Mouse (Mus musculus) intestine, embryonic 16.5 days (tissue): ENCODE data around the gene Car11. TPM values are rescaled to one million over a fixed set of nuclear protein-coding genes. Genes with fewer than 3 reads are reported as not detected.

Experiments used
- ATAC-seq: fragments of 200-750 bp; cut with Nextera tagmentation; 2 replicates; pipeline ENCODE4 v1.8.0; 2017; ENCODE audit warnings: moderate TSS enrichment, moderate library complexity
- H3K27ac ChIP-seq: fragments of 300-500 bp; sonication (generic); 2 replicates; pipeline ENCODE4 v1.5.1; 2014; ENCODE audit warnings: mild to moderate bottlenecking, low read length
- H3K27me3 ChIP-seq: fragments of 300-500 bp; sonication (generic); replicated peaks from 2 replicates; pipeline ENCODE4 v1.6.1; 2014; ENCODE audit warnings: low read length, control low read depth, mixed read lengths; ENCODE audit not compliant: control insufficient read depth, insufficient read depth
- H3K36me3 ChIP-seq: fragments of 300-500 bp; sonication (generic); 2 replicates; pipeline ENCODE4 v1.6.1; 2014; ENCODE audit warnings: low read length, control low read depth; ENCODE audit not compliant: control insufficient read depth, insufficient read depth
- H3K4me1 ChIP-seq: fragments of 300-500 bp; sonication (generic); 2 replicates; pipeline ENCODE4 v1.6.1; 2014; ENCODE audit warnings: low read length, control low read depth, mixed read lengths; ENCODE audit not compliant: control insufficient read depth, insufficient read depth
- H3K4me2 ChIP-seq: fragments of 300-500 bp; sonication (generic); 2 replicates; pipeline ENCODE4 v1.6.1; 2014; ENCODE audit warnings: low read depth, low read length, control low read depth
- H3K4me3 ChIP-seq: fragments of 300-500 bp; sonication (generic); 2 replicates; pipeline ENCODE4 v1.5.1; 2014; ENCODE audit warnings: mild to moderate bottlenecking, low read length
- H3K9ac ChIP-seq: fragments of 300-500 bp; sonication (generic); 2 replicates; pipeline ENCODE4 v1.6.1; 2014; ENCODE audit warnings: low read depth, low read length
- H3K9me3 ChIP-seq: fragments of 300-500 bp; sonication (generic); 2 replicates; pipeline ENCODE4 v1.6.1; 2016; ENCODE audit warnings: low read length, control low read depth; ENCODE audit not compliant: control insufficient read depth
- WGBS: fragments of 180-500 bp; shearing (Covaris S2); extraction: QIAGEN DNeasy Blood & Tissue Kit; methylation state at CpG from one replicate; pipeline ENCODE4 v1.1.7; 2014; 5-methylcytosine and 5-hydroxymethylcytosine counted together
- polyA plus RNA-seq: library from polyadenylated mRNA; unstranded; fragments of >200 nt; fragmentation: Nextera tagmentation; extraction: Ambion mirVana; gene quantifications from 2 replicates; pipeline ENCODE4 v1.2.1, GENCODE M21; 2015

Car11 gene
- polyA plus RNA-seq, 1 experiment from 2014 or later, result 5.3 TPM

DNA sequence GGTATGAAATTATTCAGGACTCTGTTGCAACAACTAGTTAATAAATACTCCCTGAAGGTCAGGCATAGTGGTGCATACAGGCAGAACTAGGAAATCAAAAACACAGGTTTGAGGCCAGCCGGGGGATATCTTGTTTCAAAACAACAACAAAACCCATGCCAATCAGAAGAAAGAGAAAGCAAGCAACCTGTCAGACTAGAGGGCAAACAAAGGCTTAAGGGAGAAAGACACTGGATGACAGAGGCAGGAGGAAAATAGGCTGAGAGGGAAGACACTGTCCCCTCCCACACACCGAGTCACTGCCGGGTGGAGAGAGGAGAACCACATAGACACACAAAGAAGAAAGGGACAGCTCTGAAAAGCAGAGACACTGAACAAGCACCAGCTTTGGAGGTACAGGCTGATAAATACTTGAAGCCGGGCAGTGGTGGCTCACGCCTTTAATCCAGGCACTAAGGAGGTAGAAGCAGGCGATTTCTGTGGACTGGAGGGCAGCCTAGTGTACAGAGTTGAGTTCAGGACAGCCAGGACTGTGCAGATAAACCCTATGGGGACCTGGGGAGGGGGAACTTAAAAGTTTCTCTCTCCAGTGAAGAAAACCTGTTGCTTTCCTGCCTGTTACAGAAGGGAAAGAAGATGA, 14.4 kb downstream of the Car11 start:
- Histone ChIP-seq H3K27me3 (no peaks in the 10 kb centered on the region), H3K4me3 (peak overlapping the region; percentile 75), H3K9me3 (no peaks in the 10 kb centered on the region), H3K9ac (peak overlapping the region; percentile 90), H3K4me1 (peaks cover 46% of the 10 kb centered on the region), H3K36me3 (peaks cover 22% of the 10 kb centered on the region), H3K27ac (peak overlapping the region; percentile 98), H3K4me2 (peak overlapping the region; percentile 90)
- ATAC-seq, result no peak
- WGBS, result 65% methylated on average over 6 of the region's 6 CpGs

GRCm38 (mm10) chr7:45714630-45715089, 15.0 kb downstream of the Car11 start:
- ATAC-seq, result peak; percentile 78
- Histone ChIP-seq H3K4me3 (peak overlapping the region; percentile 75), H3K9ac (peak overlapping the region; percentile 90), H3K9me3 (no peaks in the 10 kb centered on the region), H3K36me3 (peaks cover 24% of the 10 kb centered on the region), H3K27me3 (no peaks in the 10 kb centered on the region), H3K4me2 (peak overlapping the region; percentile 90), H3K4me1 (peaks cover 51% of the 10 kb centered on the region), H3K27ac (peak overlapping the region; percentile 98)
- 4% methylated on average over 14 of the region's 14 CpGs for WGBS

DNA sequence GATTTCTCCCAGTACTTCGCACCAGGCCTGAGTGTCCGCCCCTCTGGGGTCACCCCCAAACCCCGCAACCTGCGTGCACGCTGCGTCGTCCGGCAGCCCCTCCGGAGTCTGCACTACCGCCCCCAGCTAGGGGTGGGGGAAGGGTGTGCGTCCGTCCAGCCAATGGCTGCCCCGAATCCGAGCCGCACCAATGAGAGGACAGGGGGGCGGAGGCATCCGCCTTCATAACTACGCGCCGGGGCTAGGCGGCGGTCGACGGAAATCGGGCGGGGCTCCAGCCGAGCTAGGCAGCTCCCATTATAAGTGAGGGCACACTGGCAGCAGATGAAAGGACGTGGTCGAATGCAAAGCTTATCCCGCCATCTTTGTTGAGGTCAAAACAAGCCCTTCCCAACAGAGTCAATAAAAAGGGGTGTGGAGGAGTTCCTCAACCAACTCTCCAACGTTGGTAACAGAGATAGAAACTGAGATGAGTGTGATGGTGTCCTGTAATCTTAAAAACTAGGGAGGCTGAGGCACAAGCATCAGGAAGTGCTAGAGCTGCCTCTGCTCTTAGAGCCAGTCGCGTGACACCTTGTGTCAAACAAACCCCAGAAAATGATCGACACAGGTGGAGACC, 15.6 kb downstream of the Car11 start, which contains the start of gene Rpl18:
Rpl18 (plus strand) TSS at position 368 of the 619 bp plus-strand sequence.
- H3K27me3 ChIP-seq, result no peaks in the 10 kb centered on the region
- H3K9ac ChIP-seq, result peak within 1 kb of the TSS; percentile 90
- H3K27ac ChIP-seq, result peak within 1 kb of the TSS; percentile 98
- peaks cover 55% of the 10 kb centered on the region for H3K4me1 ChIP-seq
- 6% methylated on average over 34 of the region's 34 CpGs for WGBS
- no peaks in the 10 kb centered on the region for H3K9me3 ChIP-seq
- peaks cover 29% of the 10 kb centered on the region for H3K36me3 ChIP-seq
- H3K4me2 ChIP-seq, result peak within 1 kb of the TSS; percentile 90
- peak; percentile 86 for ATAC-seq
- peak within 1 kb of the TSS; percentile 75 for H3K4me3 ChIP-seq

DNA sequence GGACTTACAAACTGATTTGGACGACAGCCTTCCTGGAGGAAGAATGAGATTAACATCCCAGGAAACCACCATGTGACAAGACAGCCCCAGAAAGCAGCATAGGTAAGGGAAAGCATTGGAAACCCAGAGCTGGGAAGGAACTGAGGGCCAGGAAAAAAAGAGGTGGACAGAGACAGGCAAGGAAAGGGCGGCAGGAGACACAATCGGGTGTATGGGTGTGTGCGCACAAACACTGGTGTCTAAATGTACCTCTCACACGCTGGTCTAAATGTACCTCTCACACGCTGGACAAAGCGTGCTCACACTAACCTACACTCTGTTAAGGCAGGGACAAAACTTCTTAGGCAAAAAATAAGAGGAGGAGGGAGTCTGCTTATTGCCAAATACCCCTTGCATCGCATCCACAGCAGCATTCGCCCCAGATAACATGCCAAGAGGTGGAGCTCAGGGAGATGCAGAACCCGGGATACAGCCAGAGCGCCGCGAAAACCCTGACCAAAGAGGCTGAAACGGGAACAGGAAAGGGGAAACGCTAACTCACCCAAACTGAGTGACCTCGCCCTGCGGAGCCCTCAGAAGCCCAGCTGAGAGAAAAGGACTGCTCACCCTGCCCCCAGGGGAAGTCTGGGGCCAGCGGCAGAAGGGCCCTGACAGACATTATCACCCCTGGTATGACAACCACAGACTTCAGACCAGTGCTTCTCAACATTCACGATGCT, 16.3 kb downstream of the Car11 start:
- Histone ChIP-seq H3K9ac (peak overlapping the region; percentile 54; the same call in 1 of the 2 replicates), H3K4me1 (peaks cover 50% of the 10 kb centered on the region)

DNA sequence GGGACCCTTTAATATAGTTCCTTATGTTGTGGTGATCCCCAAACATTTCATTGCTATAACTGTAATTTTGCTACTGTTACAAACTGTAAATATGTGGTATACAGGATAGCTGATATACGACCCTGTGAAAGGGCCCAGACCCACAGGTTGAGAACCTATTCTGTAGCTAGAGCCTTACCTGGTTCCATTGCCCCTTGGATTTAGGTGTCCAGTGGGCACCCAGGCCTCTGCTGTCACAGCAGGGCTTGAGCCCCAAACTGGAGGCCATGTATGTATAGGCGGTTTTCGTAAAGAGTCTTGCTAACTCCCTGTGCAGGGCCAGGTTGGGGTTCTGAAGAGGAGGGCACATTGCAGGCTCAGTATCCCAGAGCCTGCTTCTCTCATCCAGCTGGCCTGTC, 16.8 kb downstream of the Car11 start:
- H3K4me1 ChIP-seq, result peaks cover 50% of the 10 kb centered on the region
- H3K27ac ChIP-seq, result 0 out of 2 replicates have a peak overlapping the region, but pooled peaks have one; percentile 41
- H3K27me3 ChIP-seq, result no peaks in the 10 kb centered on the region
- no peaks in the 10 kb centered on the region for H3K9me3 ChIP-seq
- ATAC-seq, result no peak
- peak overlapping the region; percentile 90 for H3K4me2 ChIP-seq
- peak overlapping the region; percentile 54 for H3K9ac ChIP-seq
- peak overlapping the region; percentile 85 for H3K4me3 ChIP-seq
- 88% methylated on average over 3 of the region's 3 CpGs for WGBS
- H3K36me3 ChIP-seq, result peaks cover 23% of the 10 kb centered on the region; the same call in 1 of the 2 replicates

More for the DNA sequence above, 16.3 kb downstream of the Car11 start:
- no peak for ATAC-seq
- Histone ChIP-seq H3K4me3 (peak overlapping the region; percentile 37), H3K9me3 (no peaks in the 10 kb centered on the region), H3K27me3 (no peaks in the 10 kb centered on the region), H3K36me3 (peaks cover 26% of the 10 kb centered on the region), H3K4me2 (peak overlapping the region; percentile 90), H3K27ac (peak overlapping the region; percentile 73)
- WGBS, result 79% methylated on average over 19 of the region's 19 CpGs

- ATAC-seq, result no peak
- Histone ChIP-seq H3K4me1 (peaks cover 51% of the 10 kb centered on the region), H3K27me3 (no peaks in the 10 kb centered on the region), H3K27ac (peak overlapping the region; percentile 91), H3K4me3 (peak overlapping the region; percentile 85), H3K4me2 (peak overlapping the region; percentile 90), H3K36me3 (peaks cover 17% of the 10 kb centered on the region; the same call in 1 of the 2 replicates), H3K9me3 (no peaks in the 10 kb centered on the region), H3K9ac (peak overlapping the region; percentile 85)
- WGBS, result 9% methylated on average over 31 of the region's 31 CpGs
Measured at GRCm38 (mm10) chr7:45716952-45717917, 17.6 kb downstream of the Car11 start.

DNA sequence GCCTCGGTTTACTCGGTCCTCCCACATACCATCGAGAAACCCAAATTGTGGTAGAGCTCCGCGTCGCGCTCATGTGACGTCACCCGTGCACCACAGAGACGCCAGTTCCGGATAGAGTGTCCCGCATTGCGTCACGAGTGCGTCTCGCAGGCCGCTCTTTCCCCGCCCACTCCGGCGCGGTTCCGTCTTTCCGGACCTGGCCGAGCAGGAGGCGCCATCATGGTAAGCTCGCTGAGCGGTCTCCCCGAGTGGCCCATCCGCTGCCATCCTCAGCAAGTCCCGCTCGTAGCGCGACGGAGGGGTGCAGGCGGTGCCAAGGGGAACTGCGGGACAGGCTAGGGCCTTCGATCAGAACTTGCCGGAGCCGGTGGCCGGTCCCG, 18.3 kb downstream of the Car11 start, which contains the start of gene Sphk2:
Sphk2 (minus strand) TSS at position 85 of the 380 bp plus-strand sequence.
- Histone ChIP-seq H3K4me3 (peak within 1 kb of the TSS; percentile 85), H3K4me2 (peak within 1 kb of the TSS; percentile 90), H3K36me3 (peaks cover 16% of the 10 kb centered on the region; the same call in 1 of the 2 replicates), H3K9me3 (no peaks in the 10 kb centered on the region), H3K27me3 (no peaks in the 10 kb centered on the region), H3K27ac (peak within 1 kb of the TSS; percentile 91), H3K9ac (peak within 1 kb of the TSS; percentile 98), H3K4me1 (peaks cover 50% of the 10 kb centered on the region)
- peak; percentile 30 for ATAC-seq
- WGBS, result under 1% methylated on average over 41 of the region's 41 CpGs

DNA sequence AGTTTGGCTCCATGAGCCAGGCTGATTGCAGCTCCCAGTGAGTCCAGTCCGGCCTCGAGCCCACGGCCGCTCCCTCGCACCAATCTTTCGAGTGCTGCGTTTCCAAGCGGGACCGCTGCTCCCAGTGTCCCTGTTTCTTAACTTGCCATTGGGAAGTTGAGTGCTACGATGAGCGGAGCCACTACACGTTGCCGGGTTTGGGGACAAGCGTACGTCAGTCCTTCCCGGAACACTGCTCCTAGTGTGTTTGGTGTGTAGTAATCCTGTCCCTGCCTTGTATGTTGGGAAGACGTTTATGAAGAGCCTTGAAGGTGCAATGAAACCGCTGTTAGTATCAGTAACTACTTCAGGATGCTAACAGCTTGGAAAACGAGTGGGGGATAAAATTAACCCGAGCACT, 18.7 kb downstream of the Car11 start:
- Histone ChIP-seq H3K4me2 (peak overlapping the region; percentile 81), H3K9me3 (no peaks in the 10 kb centered on the region), H3K27ac (peak overlapping the region; percentile 88)

More for the DNA sequence above, 18.7 kb downstream of the Car11 start:
- Histone ChIP-seq H3K36me3 (peaks cover 12% of the 10 kb centered on the region; the same call in 1 of the 2 replicates), H3K4me3 (peak overlapping the region; percentile 85), H3K9ac (peak overlapping the region; percentile 98), H3K4me1 (peaks cover 46% of the 10 kb centered on the region), H3K27me3 (no peaks in the 10 kb centered on the region)
- no peak for ATAC-seq
- WGBS, result 0% methylated on average over 20 of the region's 20 CpGs
